Mouse (Mus musculus) olfactory bulb, adult 2 months (tissue): ENCODE measurements around the gene Ccdc136.

Experiments used
- CTCF ChIP-seq: fragments of 200-500 bp; IDR thresholded peaks from 2 replicates; pipeline ENCODE4 v1.5.1; 2012; ENCODE audit warnings: low read depth, mild to moderate bottlenecking, low read length, moderate library complexity; ENCODE audit not compliant: insufficient read depth
- POLR2A ChIP-seq: fragments of 200-500 bp; IDR thresholded peaks from 2 replicates; pipeline ENCODE4 v1.6.1; 2012; ENCODE audit warnings: mild to moderate bottlenecking, low read depth, low read length, moderate library complexity; ENCODE audit not compliant: insufficient read depth

DNA sequence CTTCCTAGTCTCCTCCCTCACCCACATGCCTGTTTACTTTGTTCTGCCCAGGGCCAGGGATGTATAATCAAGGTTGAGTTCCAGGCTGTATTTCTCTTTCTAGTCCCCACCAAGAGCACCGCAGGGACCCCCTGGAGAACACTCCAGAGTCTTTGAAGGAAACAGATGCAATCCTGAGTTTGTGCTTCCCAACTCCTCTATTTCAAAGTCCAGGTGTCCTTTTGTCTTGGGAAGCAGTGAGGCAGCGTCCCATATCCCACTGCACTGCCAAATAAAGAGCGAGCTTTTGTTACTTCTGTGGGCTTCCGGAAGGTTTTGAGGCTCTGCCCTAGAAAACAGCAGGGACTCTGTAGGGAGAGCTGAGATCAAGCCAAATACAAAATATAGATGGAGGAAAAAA, 3.7 kb downstream of the Ccdc136 start:
- no peak for TF ChIP-seq CTCF
- no peak for TF ChIP-seq POLR2A
